Mouse (Mus musculus): ENCODE measurements around the gene Gsta1.
"Not testable (repeated sequence)": the region's sequence is repeated elsewhere in the genome, so short reads cannot be mapped to it uniquely, and the experiment has no call there.

Gsta1 gene

GRCm38 (mm10) chr9:78229658-78230057 lies 798 bp upstream of the Gsta1 start:
- in situ Hi-C loops (cut with MboI), result not testable (repeated sequence)

- in situ Hi-C loops (cut with MboI), result not testable (repeated sequence)
These were observed 2.8 kb downstream of the Gsta1 start for GRCm38 (mm10) chr9:78233121-78233695.

GRCm38 (mm10) chr9:78255683-78256470 lies 25.4 kb downstream of the Gsta1 start:
- in situ Hi-C loops (cut with MboI), result not testable (repeated sequence)

- in situ Hi-C loops (cut with MboI), result not testable (repeated sequence)
These were observed 26.5 kb downstream of the Gsta1 start, which contains the start of gene Gm3776 for GRCm38 (mm10) chr9:78256914-78257313. TSS of gene Gm3776 (plus strand) at chr9:78257129.

GRCm38 (mm10) chr9:78259688-78260087 lies 29.2 kb downstream of the Gsta1 start:
- in situ Hi-C loops (cut with MboI), result not testable (repeated sequence)

- in situ Hi-C loops (cut with MboI), result not testable (repeated sequence)
These were observed 40.5 kb downstream of the Gsta1 start for GRCm38 (mm10) chr9:78270945-78271344.

GRCm38 (mm10) chr9:78282002-78282711 lies 51.7 kb downstream of the Gsta1 start:
- in situ Hi-C loops (cut with MboI), result not testable (repeated sequence)

- in situ Hi-C loops (cut with MboI), result not testable (repeated sequence)
These were observed 58.6 kb downstream of the Gsta1 start for GRCm38 (mm10) chr9:78289063-78289462.

GRCm38 (mm10) chr9:78289723-78290122 lies 59.3 kb downstream of the Gsta1 start, which contains the start of gene Gm10639:
TSS of gene Gm10639 (plus strand) at chr9:78289923.
- in situ Hi-C loops (cut with MboI), result not testable (repeated sequence)

All from mature B cell (primary cell).